Mouse (Mus musculus): ENCODE measurements around the gene Hoxb5. TPM values are rescaled to one million over a fixed set of nuclear protein-coding genes. Genes with fewer than 3 reads are reported as not detected.

The Hoxb5 gene
- polyA plus RNA-seq, 1 experiment from 2014 or later, result 0.30 TPM

- Histone ChIP-seq H3K4me2 (peak overlapping the region; percentile 41), H3K9me3 (replicated peaks) (no peaks in the 10 kb centered on the region), H3K27ac (replicated peaks) (no peak overlapping the region), H3K4me1 (replicated peaks) (0 out of 2 replicates have a peak, but pooled peaks cover 5% of the 10 kb centered on the region), H3K27me3 (peaks cover 97% of the 10 kb centered on the region), H3K9ac (no peak overlapping the region), H3K36me3 (replicated peaks) (no peaks in the 10 kb centered on the region), H3K4me3 (replicated peaks) (peak overlapping the region; percentile 14; the same call in 1 of the 2 replicates)
- no peak for ATAC-seq (ENCODE audit: insufficient read depth)
- WGBS (ENCODE audit: insufficient replicate concordance), result 8% methylated on average over 48 of the region's 56 CpGs
These were observed 42.2 kb downstream of the Hoxb5 start for GRCm38 (mm10) chr11:96345220-96345892.

- ATAC-seq (ENCODE audit: insufficient read depth), result no peak
- Histone ChIP-seq H3K4me1 (replicated peaks) (0 out of 2 replicates have a peak, but pooled peaks cover 5% of the 10 kb centered on the region), H3K9ac (no peak overlapping the region), H3K9me3 (replicated peaks) (no peaks in the 10 kb centered on the region), H3K27me3 (peaks cover 97% of the 10 kb centered on the region), H3K4me2 (peak overlapping the region; percentile 41; the same call in 1 of the 2 replicates), H3K27ac (replicated peaks) (no peak overlapping the region), H3K36me3 (replicated peaks) (no peaks in the 10 kb centered on the region), H3K4me3 (replicated peaks) (no peak overlapping the region)
- 15% methylated on average over 45 of the region's 45 CpGs for WGBS (ENCODE audit: insufficient replicate concordance)
These were observed 43.0 kb downstream of the Hoxb5 start for GRCm38 (mm10) chr11:96345893-96346806.

GRCm38 (mm10) chr11:96346916-96347520 lies 43.9 kb downstream of the Hoxb5 start:
- H3K27ac ChIP-seq (replicated peaks), result no peak overlapping the region
- H3K36me3 ChIP-seq (replicated peaks), result no peaks in the 10 kb centered on the region
- H3K4me2 ChIP-seq, result no peak overlapping the region
- H3K9me3 ChIP-seq (replicated peaks), result no peaks in the 10 kb centered on the region
- peaks cover 97% of the 10 kb centered on the region for H3K27me3 ChIP-seq
- 47% methylated on average over 5 of the region's 5 CpGs for WGBS (ENCODE audit: insufficient replicate concordance)
- H3K9ac ChIP-seq, result no peak overlapping the region
- H3K4me3 ChIP-seq (replicated peaks), result no peak overlapping the region
- H3K4me1 ChIP-seq (replicated peaks), result 0 out of 2 replicates have a peak, but pooled peaks cover 5% of the 10 kb centered on the region
- ATAC-seq (ENCODE audit: insufficient read depth), result no peak

GRCm38 (mm10) chr11:96347717-96348116 lies 44.6 kb downstream of the Hoxb5 start:
- no peaks in the 10 kb centered on the region for H3K9me3 ChIP-seq (replicated peaks)
- H3K4me2 ChIP-seq, result no peak overlapping the region
- no peak for ATAC-seq (ENCODE audit: insufficient read depth)
- H3K27ac ChIP-seq (replicated peaks), result no peak overlapping the region
- 29% methylated on average over 4 of the region's 4 CpGs for WGBS (ENCODE audit: insufficient replicate concordance)
- 0 out of 2 replicates have a peak, but pooled peaks cover 5% of the 10 kb centered on the region for H3K4me1 ChIP-seq (replicated peaks)
- H3K4me3 ChIP-seq (replicated peaks), result no peak overlapping the region
- peaks cover 97% of the 10 kb centered on the region for H3K27me3 ChIP-seq
- H3K36me3 ChIP-seq (replicated peaks), result no peaks in the 10 kb centered on the region
- H3K9ac ChIP-seq, result no peak overlapping the region

GRCm38 (mm10) chr11:96348141-96348928 lies 45.2 kb downstream of the Hoxb5 start:
- no peak for ATAC-seq (ENCODE audit: insufficient read depth)
- Histone ChIP-seq H3K27ac (replicated peaks) (no peak overlapping the region), H3K4me2 (no peak overlapping the region)

GRCm38 (mm10) chr11:96348988-96349387 lies 45.9 kb downstream of the Hoxb5 start:
- peaks cover 97% of the 10 kb centered on the region for H3K27me3 ChIP-seq

More at GRCm38 (mm10) chr11:96348141-96348928, 45.2 kb downstream of the Hoxb5 start:
- no peaks in the 10 kb centered on the region for H3K36me3 ChIP-seq (replicated peaks)
- peaks cover 97% of the 10 kb centered on the region for H3K27me3 ChIP-seq
- no peaks in the 10 kb centered on the region for H3K9me3 ChIP-seq (replicated peaks)
- 0 out of 2 replicates have a peak, but pooled peaks cover 5% of the 10 kb centered on the region for H3K4me1 ChIP-seq (replicated peaks)
- no peak overlapping the region for H3K9ac ChIP-seq
- no peak overlapping the region for H3K4me3 ChIP-seq (replicated peaks)
- 23% methylated on average over 21 of the region's 21 CpGs for WGBS (ENCODE audit: insufficient replicate concordance)

GRCm38 (mm10) chr11:96349491-96350340 lies 46.6 kb downstream of the Hoxb5 start:
- Histone ChIP-seq H3K4me1 (replicated peaks) (0 out of 2 replicates have a peak, but pooled peaks cover 5% of the 10 kb centered on the region), H3K9me3 (replicated peaks) (no peaks in the 10 kb centered on the region), H3K4me3 (replicated peaks) (no peak overlapping the region), H3K9ac (no peak overlapping the region), H3K4me2 (no peak overlapping the region), H3K27me3 (peaks cover 97% of the 10 kb centered on the region), H3K27ac (replicated peaks) (no peak overlapping the region), H3K36me3 (replicated peaks) (no peaks in the 10 kb centered on the region)
- no peak for ATAC-seq (ENCODE audit: insufficient read depth)
- WGBS (ENCODE audit: insufficient replicate concordance), result 43% methylated on average over 14 of the region's 14 CpGs

More at GRCm38 (mm10) chr11:96348988-96349387, 45.9 kb downstream of the Hoxb5 start:
- Histone ChIP-seq H3K36me3 (replicated peaks) (no peaks in the 10 kb centered on the region), H3K9ac (no peak overlapping the region), H3K4me2 (no peak overlapping the region), H3K9me3 (replicated peaks) (no peaks in the 10 kb centered on the region), H3K4me1 (replicated peaks) (0 out of 2 replicates have a peak, but pooled peaks cover 5% of the 10 kb centered on the region), H3K27ac (replicated peaks) (no peak overlapping the region), H3K4me3 (replicated peaks) (no peak overlapping the region)
- ATAC-seq (ENCODE audit: insufficient read depth), result no peak
- WGBS (ENCODE audit: insufficient replicate concordance), result 43% methylated on average over 3 of the region's 3 CpGs

- Histone ChIP-seq H3K4me2 (no peak within 1 kb of the TSS), H3K9ac (no peak within 1 kb of the TSS), H3K4me3 (replicated peaks) (no peak within 1 kb of the TSS), H3K36me3 (replicated peaks) (no peaks in the 10 kb centered on the region), H3K27ac (replicated peaks) (no peak within 1 kb of the TSS), H3K27me3 (peaks cover 97% of the 10 kb centered on the region), H3K4me1 (replicated peaks) (0 out of 2 replicates have a peak, but pooled peaks cover 5% of the 10 kb centered on the region), H3K9me3 (replicated peaks) (no peaks in the 10 kb centered on the region)
- no peak for ATAC-seq (ENCODE audit: insufficient read depth)
- WGBS (ENCODE audit: insufficient replicate concordance), result 27% methylated on average over 2 of the region's 2 CpGs
These were observed 47.1 kb downstream of the Hoxb5 start, which contains the start of gene Hoxb2 for GRCm38 (mm10) chr11:96350341-96350624. TSS of gene Hoxb2 (plus strand) at chr11:96350525.

GRCm38 (mm10) chr11:96350791-96351190 lies 47.7 kb downstream of the Hoxb5 start:
- Histone ChIP-seq H3K4me2 (no peak overlapping the region), H3K27ac (replicated peaks) (no peak overlapping the region)
- 65% methylated on average over 2 of the region's 2 CpGs for WGBS (ENCODE audit: insufficient replicate concordance)

GRCm38 (mm10) chr11:96351312-96351711 lies 48.2 kb downstream of the Hoxb5 start:
- H3K27ac ChIP-seq (replicated peaks), result no peak overlapping the region
- no peak overlapping the region for H3K4me2 ChIP-seq
- H3K27me3 ChIP-seq, result peaks cover 95% of the 10 kb centered on the region

More at GRCm38 (mm10) chr11:96350791-96351190, 47.7 kb downstream of the Hoxb5 start:
- no peaks in the 10 kb centered on the region for H3K9me3 ChIP-seq (replicated peaks)
- no peak for ATAC-seq (ENCODE audit: insufficient read depth)
- no peak overlapping the region for H3K9ac ChIP-seq
- peaks cover 95% of the 10 kb centered on the region for H3K27me3 ChIP-seq
- 0 out of 2 replicates have a peak, but pooled peaks cover 3% of the 10 kb centered on the region for H3K4me1 ChIP-seq (replicated peaks)
- no peak overlapping the region for H3K4me3 ChIP-seq (replicated peaks)
- no peaks in the 10 kb centered on the region for H3K36me3 ChIP-seq (replicated peaks)

More at GRCm38 (mm10) chr11:96351312-96351711, 48.2 kb downstream of the Hoxb5 start:
- WGBS (ENCODE audit: insufficient replicate concordance), result 19% methylated on average over 11 of the region's 11 CpGs
- no peak for ATAC-seq (ENCODE audit: insufficient read depth)
- H3K4me1 ChIP-seq (replicated peaks), result no peaks in the 10 kb centered on the region
- no peaks in the 10 kb centered on the region for H3K36me3 ChIP-seq (replicated peaks)
- H3K9ac ChIP-seq, result no peak overlapping the region
- H3K9me3 ChIP-seq (replicated peaks), result no peaks in the 10 kb centered on the region
- no peak overlapping the region for H3K4me3 ChIP-seq (replicated peaks)
